Mouse (Mus musculus): ENCODE results near the gene Gm43064. TPM values are rescaled to one million over a fixed set of nuclear protein-coding genes. Genes with fewer than 3 reads are reported as not detected.
"Not testable (repeated sequence)": the region's sequence is repeated elsewhere in the genome, so short reads cannot be mapped to it uniquely, and the experiment has no call there.

Gm43064 gene
- polyA plus RNA-seq, 1 experiment from 2014 or later: not detected

DNA sequence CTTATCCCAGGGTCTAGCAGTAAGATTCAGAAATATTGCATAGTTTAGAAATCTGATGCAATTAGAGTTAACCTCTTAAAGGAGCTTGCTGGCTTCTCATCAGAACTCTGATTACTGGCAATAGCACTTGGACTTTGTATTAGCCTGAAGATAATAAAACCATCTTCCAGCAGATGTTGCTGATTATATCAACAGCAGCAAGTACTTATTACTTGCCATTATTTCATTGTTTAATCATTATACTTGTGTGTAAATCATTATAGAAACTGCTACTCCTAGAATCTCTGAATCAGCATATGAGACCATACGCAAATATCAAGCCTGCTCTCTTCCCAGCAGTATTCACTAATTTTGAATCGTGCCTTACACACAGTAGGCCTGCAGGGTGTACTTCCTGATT is 24.6 kb downstream of the Gm43064 start:
- Histone ChIP-seq H3K4me1 (ENCODE audit: insufficient read depth) (peaks cover 11% of the 10 kb centered on the region), H3K4me2 (ENCODE audit: low read depth, low read length) (no peak overlapping the region), H3K9ac (replicated peaks) (no peak overlapping the region), H3K27ac (ENCODE audit: low read depth) (no peak overlapping the region), H3K27me3 (ENCODE audit: insufficient read depth, low read length) (no peaks in the 10 kb centered on the region), H3K36me3 (replicated peaks; ENCODE audit: insufficient read depth, low read length) (no peaks in the 10 kb centered on the region), H3K9me3 (ENCODE audit: low read length) (no peaks in the 10 kb centered on the region), H3K4me3 (ENCODE audit: low read depth, low read length) (no peak overlapping the region)
- no peak for DNase-seq
- WGBS (ENCODE audit: insufficient replicate concordance): 83% methylated on average over 2 of the region's 2 CpGs
- TF ChIP-seq CTCF (IDR thresholded peaks at IDR 0.05; ENCODE audit: low read depth) (no peak), EP300 (IDR thresholded peaks at IDR 0.05; ENCODE audit: low read depth) (no peak)
- no peak for ATAC-seq

DNA sequence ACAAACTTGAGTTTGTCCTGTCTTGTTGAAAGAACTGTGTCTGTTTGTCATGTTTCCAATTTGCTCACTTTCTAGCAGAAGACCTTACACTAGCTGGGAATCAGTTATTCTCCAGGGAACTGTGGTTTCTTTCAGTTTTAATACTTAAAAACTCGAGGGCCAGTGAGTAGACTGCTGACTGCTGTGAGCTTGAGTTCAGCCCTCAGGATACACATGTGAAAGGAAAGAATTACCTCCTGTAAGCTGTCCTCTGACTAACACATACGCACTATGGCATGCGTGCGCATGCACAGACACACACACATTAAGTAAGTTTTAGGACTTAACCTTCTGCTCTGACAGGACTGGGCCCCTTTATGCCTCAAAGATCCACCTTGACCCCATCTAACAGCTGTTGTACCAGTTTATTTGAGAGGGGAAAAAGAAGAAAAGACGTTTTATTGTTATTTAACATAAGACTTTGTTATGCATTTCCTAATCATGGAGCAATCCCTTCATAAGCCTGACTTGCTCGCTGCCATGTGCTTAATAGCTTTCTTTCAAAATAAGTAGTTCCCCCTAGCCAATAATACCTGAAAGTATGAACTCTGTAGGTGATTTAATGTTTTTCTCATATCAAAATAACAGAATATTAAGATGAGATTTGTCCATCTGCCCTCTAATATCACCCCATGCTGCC is 26.0 kb downstream of the Gm43064 start:
- no peaks in the 10 kb centered on the region for H3K27me3 ChIP-seq (ENCODE audit: insufficient read depth, low read length)
- H3K9ac ChIP-seq (replicated peaks): no peak overlapping the region
- no peak for DNase-seq
- H3K4me1 ChIP-seq (ENCODE audit: insufficient read depth): peaks cover 11% of the 10 kb centered on the region
- H3K4me2 ChIP-seq (ENCODE audit: low read depth, low read length): no peak overlapping the region
- WGBS (ENCODE audit: insufficient replicate concordance): 75% methylated on average over 6 of the region's 6 CpGs
- no peak overlapping the region for H3K27ac ChIP-seq (ENCODE audit: low read depth)
- no peaks in the 10 kb centered on the region for H3K36me3 ChIP-seq (replicated peaks; ENCODE audit: insufficient read depth, low read length)
- TF ChIP-seq EP300 (IDR thresholded peaks at IDR 0.05; ENCODE audit: low read depth): no peak
- no peaks in the 10 kb centered on the region for H3K9me3 ChIP-seq (ENCODE audit: low read length)
- no peak overlapping the region for H3K4me3 ChIP-seq (ENCODE audit: low read depth, low read length)
- ATAC-seq: no peak

DNA sequence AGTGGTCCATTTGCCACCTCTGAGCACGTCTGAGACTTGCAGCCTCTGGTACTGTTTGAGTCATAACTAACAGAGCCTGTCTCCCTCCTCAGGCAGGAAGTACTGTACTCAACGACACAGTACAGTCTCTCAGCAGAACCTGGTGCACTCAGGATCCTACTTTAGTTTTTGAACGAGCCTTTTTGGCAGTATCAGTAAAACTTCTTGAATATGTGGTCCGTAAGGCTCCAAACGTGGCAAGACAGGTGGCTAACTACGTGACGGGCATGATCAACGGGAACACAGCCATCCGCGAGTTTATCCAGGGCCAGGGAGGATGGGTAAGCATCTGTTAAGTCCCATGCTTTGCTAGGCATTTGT is 26.6 kb downstream of the Gm43064 start:
- no peak overlapping the region for H3K4me2 ChIP-seq (ENCODE audit: low read depth, low read length)
- no peak overlapping the region for H3K9ac ChIP-seq (replicated peaks)
- no peak for DNase-seq
- TF ChIP-seq EP300 (IDR thresholded peaks at IDR 0.05; ENCODE audit: low read depth): no peak
- TF ChIP-seq CTCF (IDR thresholded peaks at IDR 0.05; ENCODE audit: low read depth): no peak
- H3K36me3 ChIP-seq (replicated peaks; ENCODE audit: insufficient read depth, low read length): no peaks in the 10 kb centered on the region
- no peak overlapping the region for H3K27ac ChIP-seq (ENCODE audit: low read depth)
- H3K4me1 ChIP-seq (ENCODE audit: insufficient read depth): peaks cover 11% of the 10 kb centered on the region
- no peaks in the 10 kb centered on the region for H3K9me3 ChIP-seq (ENCODE audit: low read length)
- WGBS (ENCODE audit: insufficient replicate concordance): 72% methylated on average over 10 of the region's 10 CpGs
- no peak overlapping the region for H3K4me3 ChIP-seq (ENCODE audit: low read depth, low read length)
- H3K27me3 ChIP-seq (ENCODE audit: insufficient read depth, low read length): no peaks in the 10 kb centered on the region
- ATAC-seq: no peak

DNA sequence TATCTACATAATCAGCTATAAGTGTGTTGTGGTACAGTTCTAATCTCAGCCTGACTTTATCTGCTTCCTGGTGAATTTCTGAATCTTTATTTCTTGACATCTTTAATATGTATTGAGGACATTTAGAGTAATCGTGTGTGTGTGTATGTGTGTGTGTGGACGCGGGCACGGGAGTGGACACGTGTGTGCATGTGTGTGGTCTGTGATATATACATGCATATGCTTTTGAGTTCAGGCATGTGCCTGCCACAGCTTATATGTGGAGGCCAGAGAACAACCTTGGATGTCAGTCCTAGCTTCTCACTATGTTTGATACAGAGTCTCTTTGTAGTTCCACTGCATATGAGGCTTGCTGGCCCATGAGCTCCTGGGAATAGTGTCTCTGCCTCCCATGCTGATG is 27.1 kb downstream of the Gm43064 start:
- H3K9me3 ChIP-seq (ENCODE audit: low read length): 0 out of 2 replicates have a peak, but pooled peaks cover under 1% of the 10 kb centered on the region
- peaks cover 7% of the 10 kb centered on the region for H3K4me1 ChIP-seq (ENCODE audit: insufficient read depth)
- DNase-seq: no peak
- H3K9ac ChIP-seq (replicated peaks): no peak overlapping the region
- no peak for TF ChIP-seq CTCF (IDR thresholded peaks at IDR 0.05; ENCODE audit: low read depth)
- WGBS (ENCODE audit: insufficient replicate concordance): 87% methylated on average over 5 of the region's 5 CpGs
- no peaks in the 10 kb centered on the region for H3K27me3 ChIP-seq (ENCODE audit: insufficient read depth, low read length)
- ATAC-seq: no peak
- H3K4me3 ChIP-seq (ENCODE audit: low read depth, low read length): no peak overlapping the region
- H3K36me3 ChIP-seq (replicated peaks; ENCODE audit: insufficient read depth, low read length): no peaks in the 10 kb centered on the region
- H3K27ac ChIP-seq (ENCODE audit: low read depth): no peak overlapping the region
- no peak overlapping the region for H3K4me2 ChIP-seq (ENCODE audit: low read depth, low read length)

DNA sequence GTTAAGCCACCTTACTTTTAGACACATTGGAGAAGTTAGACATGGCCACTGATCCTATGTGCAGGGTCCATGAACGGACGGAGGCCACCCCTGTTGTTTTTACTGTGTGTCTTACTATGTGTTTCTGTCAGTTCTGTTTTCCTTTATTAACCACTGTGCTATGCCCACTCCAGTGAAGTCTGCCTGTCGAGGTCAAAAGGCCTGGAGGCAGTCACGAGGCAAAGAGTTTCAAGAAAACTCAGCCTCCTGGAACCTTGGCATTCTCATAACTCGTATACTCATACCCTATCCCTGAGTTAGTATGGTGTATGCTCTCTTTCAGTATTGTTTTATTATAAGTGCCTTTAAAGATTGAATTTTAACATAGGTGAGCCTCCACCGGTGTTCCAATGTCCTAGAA is 30.3 kb downstream of the Gm43064 start:
- Histone ChIP-seq H3K4me3 (ENCODE audit: low read depth, low read length) (no peak overlapping the region), H3K4me1 (ENCODE audit: insufficient read depth) (no peaks in the 10 kb centered on the region), H3K27ac (ENCODE audit: low read depth) (no peak overlapping the region), H3K36me3 (replicated peaks; ENCODE audit: insufficient read depth, low read length) (no peaks in the 10 kb centered on the region), H3K27me3 (ENCODE audit: insufficient read depth, low read length) (no peaks in the 10 kb centered on the region), H3K9ac (replicated peaks) (no peak overlapping the region), H3K4me2 (ENCODE audit: low read depth, low read length) (no peak overlapping the region), H3K9me3 (ENCODE audit: low read length) (0 out of 2 replicates have a peak, but pooled peaks cover 2% of the 10 kb centered on the region)
- WGBS (ENCODE audit: insufficient replicate concordance): 87% methylated on average over 6 of the region's 6 CpGs
- TF ChIP-seq EP300 (IDR thresholded peaks at IDR 0.05; ENCODE audit: low read depth): no peak
- no peak for TF ChIP-seq CTCF (IDR thresholded peaks at IDR 0.05; ENCODE audit: low read depth)
- no peak for ATAC-seq
- DNase-seq: no peak

DNA sequence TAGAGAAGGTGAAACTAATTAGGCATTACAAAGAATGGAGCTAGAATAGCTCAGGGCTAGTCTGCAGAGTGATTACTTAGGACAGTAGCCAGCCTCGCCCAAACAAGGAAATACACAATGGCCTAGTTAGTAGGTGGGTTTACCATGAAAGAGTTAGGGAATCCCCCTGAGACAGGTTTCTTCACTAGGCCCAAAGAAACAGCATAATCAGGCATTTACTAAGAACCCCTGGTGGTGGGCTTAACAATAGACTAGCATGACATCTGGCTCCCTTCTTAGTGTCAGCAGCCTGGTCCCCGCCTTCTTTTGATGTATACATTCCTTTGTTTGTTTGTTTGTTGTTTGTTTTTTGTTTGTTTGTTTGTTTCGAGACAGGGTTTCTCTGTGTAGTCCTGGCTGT is 30.8 kb downstream of the Gm43064 start:
- H3K9ac ChIP-seq (replicated peaks); DNase-seq; H3K4me1 ChIP-seq (ENCODE audit: insufficient read depth); H3K9me3 ChIP-seq (ENCODE audit: low read length); H3K4me3 ChIP-seq (ENCODE audit: low read depth, low read length); H3K27me3 ChIP-seq (ENCODE audit: insufficient read depth, low read length); H3K4me2 ChIP-seq (ENCODE audit: low read depth, low read length); H3K27ac ChIP-seq (ENCODE audit: low read depth); H3K36me3 ChIP-seq (replicated peaks; ENCODE audit: insufficient read depth, low read length); ATAC-seq: not testable (repeated sequence)
- WGBS (ENCODE audit: insufficient replicate concordance): 80% methylated on average over 3 of the region's 3 CpGs

DNA sequence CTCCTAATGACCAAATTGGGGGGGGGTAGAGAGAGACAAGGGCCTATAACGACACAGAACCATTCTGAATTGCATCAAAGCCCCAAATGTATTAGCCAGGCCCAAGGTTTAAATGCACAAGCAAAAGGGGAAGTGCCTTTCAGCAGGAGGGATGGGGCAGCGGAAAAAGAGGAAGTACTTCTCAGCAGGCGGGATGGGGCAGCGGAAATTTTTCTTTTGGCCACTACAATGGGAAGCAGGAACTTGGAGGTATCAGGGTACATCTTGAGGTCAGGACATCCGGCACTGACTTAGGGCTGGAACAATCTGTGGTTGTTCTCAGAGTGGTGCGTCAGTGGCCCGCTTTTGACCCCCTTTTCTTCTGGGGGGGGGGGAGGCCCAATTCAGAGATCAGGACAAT is 31.6 kb downstream of the Gm43064 start:
- not testable (repeated sequence) for DNase-seq; H3K4me1 ChIP-seq (ENCODE audit: insufficient read depth); H3K27me3 ChIP-seq (ENCODE audit: insufficient read depth, low read length); H3K27ac ChIP-seq (ENCODE audit: low read depth); H3K4me2 ChIP-seq (ENCODE audit: low read depth, low read length); H3K36me3 ChIP-seq (replicated peaks; ENCODE audit: insufficient read depth, low read length); ATAC-seq; H3K9ac ChIP-seq (replicated peaks); H3K4me3 ChIP-seq (ENCODE audit: low read depth, low read length); H3K9me3 ChIP-seq (ENCODE audit: low read length)
- 70% methylated on average over 7 of the region's 7 CpGs for WGBS (ENCODE audit: insufficient replicate concordance)
